Mouse (Mus musculus) 416B (cell line): ENCODE measurements around the gene Ndufs1.
A peak's percentile ranks its signal among the peaks of the same experiment; 100 is the strongest.
"Not testable (repeated sequence)": the region's sequence is repeated elsewhere in the genome, so short reads cannot be mapped to it uniquely, and the experiment has no call there.

Experiments used
- DNase-seq: peaks from one replicate; pipeline ENCODE4 v3.0.0; 2011; ENCODE audit warnings: low read depth

Ndufs1 gene

GRCm38 (mm10) chr1:63182636-63183270 is 6.1 kb upstream of the Ndufs1 start:
- peak; percentile 58 for DNase-seq

- DNase-seq: peak; percentile 12
Measured at GRCm38 (mm10) chr1:63182212-63182611, 5.6 kb upstream of the Ndufs1 start.

- DNase-seq: no peak
Measured at GRCm38 (mm10) chr1:63181480-63181879, 4.8 kb upstream of the Ndufs1 start.

- peak; percentile 97 for DNase-seq
Measured at GRCm38 (mm10) chr1:63181019-63181418, 4.4 kb upstream of the Ndufs1 start.

GRCm38 (mm10) chr1:63180575-63180974 is 3.9 kb upstream of the Ndufs1 start:
- DNase-seq: not testable (repeated sequence)

GRCm38 (mm10) chr1:63180122-63180521 is 3.5 kb upstream of the Ndufs1 start:
- DNase-seq: no peak

GRCm38 (mm10) chr1:63178308-63178707 is 1.7 kb upstream of the Ndufs1 start:
- peak; percentile 58 for DNase-seq

- DNase-seq: no peak
Measured at GRCm38 (mm10) chr1:63176259-63176603, 402 bp downstream of the Ndufs1 start.

GRCm38 (mm10) chr1:63175853-63176252 is 780 bp downstream of the Ndufs1 start:
- peak; percentile 48 for DNase-seq

GRCm38 (mm10) chr1:63168638-63169037 is 8.0 kb downstream of the Ndufs1 start:
- no peak for DNase-seq

GRCm38 (mm10) chr1:63140231-63140630 is 36.4 kb downstream of the Ndufs1 start:
- no peak for DNase-seq

- DNase-seq: not testable (repeated sequence)
Measured at GRCm38 (mm10) chr1:63138586-63138985, 38.0 kb downstream of the Ndufs1 start.

- no peak for DNase-seq
Measured at GRCm38 (mm10) chr1:63137971-63138370, 38.7 kb downstream of the Ndufs1 start.

- no peak for DNase-seq
Measured at GRCm38 (mm10) chr1:63134530-63134929, 42.1 kb downstream of the Ndufs1 start.

- DNase-seq: no peak
Measured at GRCm38 (mm10) chr1:63131766-63132165, 44.9 kb downstream of the Ndufs1 start.

GRCm38 (mm10) chr1:63130883-63131282 is 45.8 kb downstream of the Ndufs1 start:
- DNase-seq: peak; percentile 80

- DNase-seq: peak; percentile 72
Measured at GRCm38 (mm10) chr1:63129857-63130690, 46.6 kb downstream of the Ndufs1 start.

GRCm38 (mm10) chr1:63129273-63129672 is 47.4 kb downstream of the Ndufs1 start:
- DNase-seq: no peak

GRCm38 (mm10) chr1:63126206-63126605 is 50.4 kb downstream of the Ndufs1 start:
- DNase-seq: peak; percentile 91

- no peak for DNase-seq
Measured at GRCm38 (mm10) chr1:63123823-63124450, 52.7 kb downstream of the Ndufs1 start.

GRCm38 (mm10) chr1:63122005-63122404 is 54.6 kb downstream of the Ndufs1 start:
- peak; percentile 97 for DNase-seq

- peak; percentile 74 for DNase-seq
Measured at GRCm38 (mm10) chr1:63120382-63120781, 56.3 kb downstream of the Ndufs1 start.

- peak; percentile 61 for DNase-seq
Measured at GRCm38 (mm10) chr1:63119675-63120074, 57.0 kb downstream of the Ndufs1 start.
